Mouse (Mus musculus) hindbrain, embryonic 16.5 days (tissue): ENCODE data around the gene Polrmt. TPM values are rescaled to one million over a fixed set of nuclear protein-coding genes. Genes with fewer than 3 reads are reported as not detected.

Experiments used
- ATAC-seq: fragments of 200-750 bp; cut with Nextera tagmentation; 2 replicates; pipeline ENCODE4 v1.8.0; 2017; ENCODE audit warnings: moderate TSS enrichment, moderate library complexity
- H3K27ac ChIP-seq: fragments of 300-500 bp; sonication (generic); 2 replicates; pipeline ENCODE4 v1.5.1; 2014; ENCODE audit warnings: low read depth, mild to moderate bottlenecking, control low read depth, low read length, moderate library complexity
- H3K27me3 ChIP-seq: fragments of 300-500 bp; sonication (generic); replicated peaks from 2 replicates; pipeline ENCODE4 v1.6.1; 2014; ENCODE audit warnings: low read length; ENCODE audit not compliant: control insufficient read depth, insufficient read depth
- H3K36me3 ChIP-seq: fragments of 300-500 bp; sonication (generic); 2 replicates; pipeline ENCODE4 v1.6.1; 2014; ENCODE audit warnings: mild to moderate bottlenecking, low read length, moderate library complexity, mixed read lengths; ENCODE audit not compliant: control insufficient read depth, insufficient read depth
- H3K4me1 ChIP-seq: fragments of 300-500 bp; sonication (generic); 2 replicates; pipeline ENCODE4 v1.6.1; 2014; ENCODE audit warnings: low read depth, low read length; ENCODE audit not compliant: control insufficient read depth, insufficient read depth
- H3K4me2 ChIP-seq: fragments of 300-500 bp; sonication (generic); 2 replicates; pipeline ENCODE4 v1.6.1; 2014; ENCODE audit warnings: mild to moderate bottlenecking, low read length, control low read depth, moderate library complexity
- H3K4me3 ChIP-seq: fragments of 300-500 bp; sonication (generic); 2 replicates; pipeline ENCODE4 v1.5.1; 2014; ENCODE audit warnings: mild to moderate bottlenecking, low read length, control low read depth, moderate library complexity
- H3K9ac ChIP-seq: fragments of 300-500 bp; sonication (generic); 2 replicates; pipeline ENCODE4 v1.6.1; 2014; ENCODE audit warnings: low read depth, mild to moderate bottlenecking, control low read depth, low read length, moderate library complexity
- H3K9me3 ChIP-seq: fragments of 300-500 bp; sonication (generic); 2 replicates; pipeline ENCODE4 v1.6.1; 2014; ENCODE audit warnings: mild to moderate bottlenecking, low read length, moderate library complexity; ENCODE audit not compliant: control insufficient read depth
- WGBS: fragments of 180-500 bp; shearing (Covaris S2); extraction: QIAGEN DNeasy Blood & Tissue Kit; methylation state at CpG from one replicate; pipeline ENCODE4 v1.1.7; 2014; 5-methylcytosine and 5-hydroxymethylcytosine counted together
- polyA plus RNA-seq: library from polyadenylated mRNA; unstranded; fragments of >200 nt; fragmentation: Nextera tagmentation; extraction: Ambion mirVana; gene quantifications from 2 replicates; pipeline ENCODE4 v1.2.1, GENCODE M21; 2015

Polrmt gene
- polyA plus RNA-seq, 1 experiment from 2014 or later = 37.1 TPM

GRCm38 (mm10) chr10:79701443-79702129 lies 44.8 kb downstream of the Polrmt start:
- ATAC-seq = no peak
- Histone ChIP-seq H3K9ac (no peak overlapping the region), H3K9me3 (no peaks in the 10 kb centered on the region), H3K27me3 (no peaks in the 10 kb centered on the region), H3K4me1 (peaks cover 17% of the 10 kb centered on the region), H3K4me2 (no peak overlapping the region), H3K4me3 (no peak overlapping the region), H3K36me3 (no peaks in the 10 kb centered on the region), H3K27ac (0 out of 2 replicates have a peak overlapping the region, but pooled peaks have one; percentile 39)
- WGBS = 69% methylated on average over 10 of the region's 10 CpGs

- H3K4me3 ChIP-seq = no peak overlapping the region
- peak overlapping the region; percentile 45; the same call in 1 of the 2 replicates for H3K27ac ChIP-seq
- H3K9ac ChIP-seq = no peak overlapping the region
- H3K9me3 ChIP-seq = no peaks in the 10 kb centered on the region
- H3K4me2 ChIP-seq = no peak overlapping the region
- 52% methylated on average over 7 of the region's 7 CpGs for whole genome bisulfite sequencing
- peaks cover 8% of the 10 kb centered on the region for H3K4me1 ChIP-seq
- no peaks in the 10 kb centered on the region for H3K27me3 ChIP-seq
- ATAC-seq = no peak
- H3K36me3 ChIP-seq = no peaks in the 10 kb centered on the region
Observed at GRCm38 (mm10) chr10:79700676-79701075, 45.7 kb downstream of the Polrmt start.

GRCm38 (mm10) chr10:79698459-79698858 lies 47.9 kb downstream of the Polrmt start:
- Histone ChIP-seq H3K4me3 (no peak overlapping the region), H3K4me2 (no peak overlapping the region), H3K4me1 (no peaks in the 10 kb centered on the region), H3K27me3 (no peaks in the 10 kb centered on the region), H3K27ac (no peak overlapping the region), H3K9ac (no peak overlapping the region), H3K36me3 (no peaks in the 10 kb centered on the region), H3K9me3 (no peaks in the 10 kb centered on the region)
- ATAC-seq = no peak
- 93% methylated on average over 6 of the region's 6 CpGs for whole genome bisulfite sequencing

- WGBS = 66% methylated on average over 6 of the region's 6 CpGs
- Histone ChIP-seq H3K9ac (no peak overlapping the region), H3K9me3 (no peaks in the 10 kb centered on the region), H3K4me3 (no peak overlapping the region), H3K27me3 (no peaks in the 10 kb centered on the region), H3K4me2 (no peak overlapping the region), H3K36me3 (no peaks in the 10 kb centered on the region), H3K27ac (no peak overlapping the region), H3K4me1 (no peaks in the 10 kb centered on the region)
- no peak for ATAC-seq
Observed at GRCm38 (mm10) chr10:79697916-79698315, 48.5 kb downstream of the Polrmt start.

GRCm38 (mm10) chr10:79696129-79696651 lies 50.2 kb downstream of the Polrmt start:
- H3K4me3 ChIP-seq = no peak overlapping the region
- no peaks in the 10 kb centered on the region for H3K27me3 ChIP-seq
- H3K4me1 ChIP-seq = no peaks in the 10 kb centered on the region
- no peaks in the 10 kb centered on the region for H3K9me3 ChIP-seq
- no peak overlapping the region for H3K9ac ChIP-seq
- no peaks in the 10 kb centered on the region for H3K36me3 ChIP-seq
- H3K27ac ChIP-seq = peak overlapping the region; percentile 37; the same call in 1 of the 2 replicates
- no peak overlapping the region for H3K4me2 ChIP-seq
- 72% methylated on average over 9 of the region's 9 CpGs for WGBS
- no peak for ATAC-seq

- WGBS = 61% methylated on average over 13 of the region's 13 CpGs
- Histone ChIP-seq H3K27me3 (no peaks in the 10 kb centered on the region), H3K4me3 (no peak overlapping the region), H3K4me2 (no peak overlapping the region), H3K36me3 (no peaks in the 10 kb centered on the region), H3K9ac (no peak overlapping the region), H3K9me3 (no peaks in the 10 kb centered on the region), H3K27ac (peak overlapping the region; percentile 37; the same call in 1 of the 2 replicates), H3K4me1 (no peaks in the 10 kb centered on the region)
- ATAC-seq = no peak
Observed at GRCm38 (mm10) chr10:79695231-79696128, 50.9 kb downstream of the Polrmt start.

GRCm38 (mm10) chr10:79694379-79694655 lies 52.1 kb downstream of the Polrmt start:
- H3K4me3 ChIP-seq = no peak overlapping the region
- H3K4me2 ChIP-seq = no peak overlapping the region
- H3K36me3 ChIP-seq = peaks cover under 1% of the 10 kb centered on the region; the same call in 1 of the 2 replicates
- H3K27ac ChIP-seq = no peak overlapping the region
- ATAC-seq = no peak
- H3K9me3 ChIP-seq = no peaks in the 10 kb centered on the region
- 76% methylated on average over 6 of the region's 6 CpGs for WGBS
- H3K9ac ChIP-seq = no peak overlapping the region
- H3K27me3 ChIP-seq = no peaks in the 10 kb centered on the region
- H3K4me1 ChIP-seq = no peaks in the 10 kb centered on the region

- Histone ChIP-seq H3K27me3 (no peaks in the 10 kb centered on the region), H3K9me3 (no peaks in the 10 kb centered on the region), H3K4me1 (no peaks in the 10 kb centered on the region), H3K27ac (no peak overlapping the region), H3K4me2 (no peak overlapping the region), H3K4me3 (no peak overlapping the region), H3K36me3 (peaks cover 5% of the 10 kb centered on the region; the same call in 1 of the 2 replicates), H3K9ac (no peak overlapping the region)
- 71% methylated on average over 12 of the region's 12 CpGs for WGBS
- ATAC-seq = no peak
Observed at GRCm38 (mm10) chr10:79693580-79694378, 52.6 kb downstream of the Polrmt start.
